Mouse (Mus musculus) G1E (cell line): ENCODE measurements at regions not wholly inside any gene's neighbourhood (a gene's known extent, or its start where the extent isn't known, plus 50 kb on each side); places are given as distances from the start of the nearest gene placed in this dataset.
"Not testable (repeated sequence)": the region's sequence is repeated elsewhere in the genome, so short reads cannot be mapped to it uniquely, and the experiment has no call there.

Experiments
- CTCF ChIP-seq: IDR thresholded peaks from 2 replicates; pipeline ENCODE4 v1.5.1; 2012; ENCODE audit warnings: low read depth, low read length, inconsistent platforms, mixed read lengths
- GATA1 ChIP-seq: IDR thresholded peaks from 2 replicates; pipeline ENCODE4 v1.6.1; 2012; ENCODE audit warnings: borderline replicate concordance, low read length, inconsistent platforms, mixed read lengths
- GATA2 ChIP-seq: IDR thresholded peaks from 2 replicates; pipeline ENCODE4 v1.6.1; 2012; ENCODE audit warnings: low read depth, low read length, inconsistent platforms, borderline replicate concordance
- TAL1 ChIP-seq: conservative IDR thresholded peaks from 2 replicates; pipeline ENCODE4 v1.6.1; 2012; ENCODE audit warnings: low read depth, low read length, inconsistent platforms, mixed read lengths

- TF ChIP-seq CTCF, TAL1, GATA2, GATA1: not testable (repeated sequence)
Measured at GRCm38 (mm10) chr1:136682311-136682710, 57.6 kb downstream of the Zfp281 start.
